Mouse (Mus musculus): ENCODE measurements around the gene Slc4a1. TPM values are rescaled to one million over a fixed set of nuclear protein-coding genes. Genes with fewer than 3 reads are reported as not detected.

The Slc4a1 gene
- total RNA-seq, 2 experiments from 2014 or later = 0.15 to 0.23 TPM

- DNase-seq (ENCODE audit: low spot score in 2 of 2) = peak; percentile 58 to 73
- H3K4me3 ChIP-seq = peak overlapping the region; percentile 98
- H3K27ac ChIP-seq = peak overlapping the region; percentile 99
- peak; percentile 53 for TF ChIP-seq CTCF (conservative IDR thresholded peaks at IDR 0.05)
Measured at GRCm38 (mm10) chr11:102317298-102317900, 48.6 kb downstream of the Slc4a1 start.

- Histone ChIP-seq H3K4me3 (peak overlapping the region; percentile 98), H3K27ac (peak overlapping the region; percentile 99)
- peak; percentile 86 to 87 for DNase-seq (ENCODE audit: low spot score in 2 of 2)
- peak; percentile 44 for TF ChIP-seq CTCF (conservative IDR thresholded peaks at IDR 0.05)
Measured at GRCm38 (mm10) chr11:102316572-102317297, 49.3 kb downstream of the Slc4a1 start.

GRCm38 (mm10) chr11:102315690-102316571, 50.1 kb downstream of the Slc4a1 start:
- Histone ChIP-seq H3K27ac (peak overlapping the region; percentile 99), H3K4me3 (peak overlapping the region; percentile 98)
- DNase-seq (ENCODE audit: low spot score in 2 of 2) = no peak
- no peak for TF ChIP-seq CTCF (conservative IDR thresholded peaks at IDR 0.05)

- no peak for DNase-seq (ENCODE audit: low spot score in 2 of 2)
Measured at GRCm38 (mm10) chr11:102314321-102314720, 51.7 kb downstream of the Slc4a1 start.

GRCm38 (mm10) chr11:102312586-102312985, 53.4 kb downstream of the Slc4a1 start:
- H3K27ac ChIP-seq = no peak overlapping the region
- DNase-seq (ENCODE audit: low spot score in 2 of 2) = no peak
- no peak for TF ChIP-seq CTCF (conservative IDR thresholded peaks at IDR 0.05)
- H3K4me3 ChIP-seq = no peak overlapping the region

More at GRCm38 (mm10) chr11:102314321-102314720, 51.7 kb downstream of the Slc4a1 start:
- TF ChIP-seq CTCF (conservative IDR thresholded peaks at IDR 0.05) = no peak
- Histone ChIP-seq H3K27ac (no peak overlapping the region), H3K4me3 (no peak overlapping the region)

- H3K4me3 ChIP-seq = no peak overlapping the region
- no peak overlapping the region for H3K27ac ChIP-seq
- no peak for DNase-seq (ENCODE audit: low spot score in 2 of 2)
- no peak for TF ChIP-seq CTCF (conservative IDR thresholded peaks at IDR 0.05)
Measured at GRCm38 (mm10) chr11:102311966-102312365, 54.0 kb downstream of the Slc4a1 start.

GRCm38 (mm10) chr11:102310768-102311695, 55.0 kb downstream of the Slc4a1 start:
- DNase-seq (ENCODE audit: low spot score in 2 of 2) = no peak
- H3K27ac ChIP-seq = no peak overlapping the region
- H3K4me3 ChIP-seq = no peak overlapping the region
- no peak for TF ChIP-seq CTCF (conservative IDR thresholded peaks at IDR 0.05)

GRCm38 (mm10) chr11:102309821-102310617, 56.0 kb downstream of the Slc4a1 start:
- peak overlapping the region; percentile 72 for H3K27ac ChIP-seq

GRCm38 (mm10) chr11:102308979-102309378, 57.0 kb downstream of the Slc4a1 start:
- TF ChIP-seq CTCF (conservative IDR thresholded peaks at IDR 0.05) = peak; percentile 98
- peak; percentile 97 to 98 for DNase-seq (ENCODE audit: low spot score in 2 of 2)
- H3K4me3 ChIP-seq = peak overlapping the region; percentile 46
- peak overlapping the region; percentile 72 for H3K27ac ChIP-seq

More at GRCm38 (mm10) chr11:102309821-102310617, 56.0 kb downstream of the Slc4a1 start:
- no peak for TF ChIP-seq CTCF (conservative IDR thresholded peaks at IDR 0.05)
- no peak for DNase-seq (ENCODE audit: low spot score in 2 of 2)
- no peak overlapping the region for H3K4me3 ChIP-seq

- DNase-seq (ENCODE audit: low spot score in 2 of 2) = no peak
- H3K27ac ChIP-seq = no peak overlapping the region
- no peak for TF ChIP-seq CTCF (conservative IDR thresholded peaks at IDR 0.05)
- no peak overlapping the region for H3K4me3 ChIP-seq
Measured at GRCm38 (mm10) chr11:102308104-102308503, 57.9 kb downstream of the Slc4a1 start.

- Histone ChIP-seq H3K4me3 (no peak overlapping the region), H3K27ac (no peak overlapping the region)
- DNase-seq (ENCODE audit: low spot score in 2 of 2) = no peak
- TF ChIP-seq CTCF (conservative IDR thresholded peaks at IDR 0.05) = no peak
Measured at GRCm38 (mm10) chr11:102305359-102305758, 60.6 kb downstream of the Slc4a1 start.

All from layer of hippocampus, adult 2 months (tissue).